Mouse (Mus musculus) liver, embryonic 14.5 days (tissue): ENCODE results near the gene Vsig8.

Source experiments
- CTCF ChIP-seq: IDR thresholded peaks from 2 replicates; pipeline ENCODE4 v1.5.1; 2016; ENCODE audit warnings: antibody characterized with exemption, low read depth, control low read depth
- EP300 ChIP-seq: IDR thresholded peaks from 2 replicates; pipeline ENCODE4 v1.6.1; 2016; ENCODE audit warnings: antibody characterized with exemption, low read depth

GRCm38 (mm10) chr1:172512962-172513361 lies 42.8 kb upstream of the Vsig8 start:
- no peak for TF ChIP-seq EP300
- peak; percentile 22; the same call in 1 of the 2 replicates for TF ChIP-seq CTCF
